Mouse (Mus musculus): ENCODE results near the gene Mad2l2. TPM values are rescaled to one million over a fixed set of nuclear protein-coding genes. Genes with fewer than 3 reads are reported as not detected.
"Not testable (repeated sequence)": the region's sequence is repeated elsewhere in the genome, so short reads cannot be mapped to it uniquely, and the experiment has no call there.

The Mad2l2 gene
- total RNA-seq, 4 experiments from 2014 or later: 24.5 to 32.7 (median 28.9) TPM

GRCm38 (mm10) chr4:148173811-148174494, 43.8 kb downstream of the Mad2l2 start:
- no peak for DNase-seq

- DNase-seq: no peak
Measured at GRCm38 (mm10) chr4:148174495-148174862, 44.3 kb downstream of the Mad2l2 start.

DNA sequence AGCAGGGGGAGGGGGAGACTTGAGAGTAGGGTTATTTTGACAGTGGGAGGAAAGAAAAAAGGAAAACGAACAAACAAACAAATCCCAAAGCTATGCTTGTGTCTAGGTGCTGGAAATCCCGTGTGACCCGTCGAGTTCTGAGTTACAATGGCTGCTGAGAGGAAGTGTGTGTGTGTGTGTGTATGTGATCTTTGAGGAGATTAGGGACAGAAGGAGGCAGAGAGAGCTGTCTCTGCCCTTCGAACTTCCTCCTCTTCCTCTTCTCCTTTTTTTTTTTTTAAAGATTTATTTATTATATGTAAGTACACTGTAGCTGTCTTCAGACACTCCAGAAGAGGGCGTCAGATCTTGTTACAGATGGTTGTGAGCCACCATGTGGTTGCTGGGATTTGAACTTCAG, 46.4 kb downstream of the Mad2l2 start:
- not testable (repeated sequence) for DNase-seq

- DNase-seq: no peak
Measured at GRCm38 (mm10) chr4:148177716-148178115, 47.5 kb downstream of the Mad2l2 start.

- DNase-seq: no peak
Measured at GRCm38 (mm10) chr4:148181483-148181882, 51.3 kb downstream of the Mad2l2 start.

DNA sequence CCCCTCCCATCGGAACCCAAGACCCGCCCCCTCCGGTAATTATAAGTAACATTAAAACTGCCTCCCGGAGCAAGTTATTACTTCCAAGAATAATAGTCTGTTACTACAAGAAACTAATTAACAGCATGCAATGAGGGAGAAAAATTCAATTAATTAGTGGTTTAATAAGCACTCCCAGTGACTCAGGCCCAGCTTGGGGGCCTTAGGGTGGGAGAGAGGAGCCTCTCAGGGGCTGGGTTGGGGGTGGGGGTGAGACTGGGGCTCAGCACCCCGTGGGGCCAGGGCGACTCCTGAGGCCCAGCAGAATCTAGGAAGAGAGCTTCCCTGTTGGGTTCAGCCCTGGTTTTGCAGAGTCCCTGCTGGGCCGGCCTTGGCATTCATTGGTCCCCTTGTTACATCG, 52.2 kb downstream of the Mad2l2 start:
- DNase-seq: no peak

GRCm38 (mm10) chr4:148184564-148184963, 54.4 kb downstream of the Mad2l2 start:
- DNase-seq: no peak

DNA sequence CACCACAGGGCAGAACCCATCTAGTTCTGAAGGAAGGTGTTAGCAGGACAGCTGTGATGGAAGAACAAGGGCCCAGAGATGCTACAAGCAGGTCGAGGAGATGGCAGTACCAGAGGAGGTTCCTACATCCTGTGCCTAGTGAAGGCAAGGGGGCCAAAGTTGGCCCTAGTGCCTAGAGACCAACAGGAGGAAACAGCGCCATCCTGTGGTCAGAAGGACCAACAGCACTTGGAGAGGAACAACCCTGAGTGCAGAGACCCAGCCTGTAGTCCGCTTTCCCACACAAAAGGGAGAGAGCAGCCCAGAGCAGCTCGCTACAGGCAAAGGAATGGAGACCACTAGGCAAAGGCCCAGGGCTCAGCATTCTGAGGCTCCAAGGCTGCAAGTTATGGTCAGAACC, 55.6 kb downstream of the Mad2l2 start:
- no peak for DNase-seq

- not testable (repeated sequence) for DNase-seq
Measured at GRCm38 (mm10) chr4:148188767-148189166, 58.6 kb downstream of the Mad2l2 start.

- no peak for DNase-seq
Measured at GRCm38 (mm10) chr4:148192707-148193245, 62.6 kb downstream of the Mad2l2 start.

- DNase-seq: no peak
Measured at GRCm38 (mm10) chr4:148194400-148194799, 64.2 kb downstream of the Mad2l2 start.

Small RNAs within 50 kb of the gene (microRNA-seq; reads per million reads assigned to microRNA genes)
- 0.17 to 0.35 reads per million in 2 experiments for gene Mir7022

Other genes with a start within 250 kb of the Mad2l2 start
- 100 to 1,000 TPM; 119 to 236 (median 168) TPM for gene Mfn2, start 225.7 kb upstream of the Mad2l2 start, total RNA-seq (2022)
- gene Plod1, start 193.6 kb upstream of the Mad2l2 start, total RNA-seq (2022): 10 to 100 TPM; 31.2 to 44.5 (median 39.4) TPM
- 10 to 100 TPM; 45.5 to 52.4 (median 47.4) TPM for gene 2510039O18Rik, start 189.5 kb upstream of the Mad2l2 start, total RNA-seq (2022)
- under 1 TPM in 1 of 4 experiments, not detected in 3; 0.40 TPM for gene Nppb, start 144.6 kb upstream of the Mad2l2 start, total RNA-seq (2022)
- not detected for gene Nppa, start 129.7 kb upstream of the Mad2l2 start, total RNA-seq (2022)
- gene Clcn6, start 91.6 kb upstream of the Mad2l2 start, total RNA-seq (2022): 10 to 100 TPM; 10.1 to 20.4 (median 15.8) TPM
- gene Mthfr, start 91.3 kb upstream of the Mad2l2 start, total RNA-seq (2022): 10 to 100 TPM; 24.2 to 51.9 (median 36.7) TPM
- 100 to 1,000 TPM; 117 to 136 (median 124) TPM for gene Agtrap, start 42.4 kb upstream of the Mad2l2 start, total RNA-seq (2022)
- gene Draxin, start 314 bp downstream of the Mad2l2 start, total RNA-seq (2022): under 1 TPM; 0.06 to 0.15 (median 0.12) TPM
- gene Fbxo6, start 21.8 kb downstream of the Mad2l2 start, total RNA-seq (2022): 10 to 100 TPM; 50.2 to 84.6 (median 64.4) TPM
- 10 to 100 TPM; 15.3 to 41.5 (median 26.8) TPM for gene Fbxo44, start 30.1 kb downstream of the Mad2l2 start, total RNA-seq (2022)
- 10 to 100 TPM in 3 of 4 experiments, 1 to 10 TPM in 1; 9.8 to 15.7 (median 13.4) TPM for gene Fbxo2, start 30.2 kb downstream of the Mad2l2 start, total RNA-seq (2022)
- gene Disp3, start 157.6 kb downstream of the Mad2l2 start, total RNA-seq (2022): under 1 TPM; 0.42 to 0.68 (median 0.66) TPM